Mouse (Mus musculus) stomach, embryonic 14.5 days (tissue): ENCODE data around the gene Crip2. TPM values are rescaled to one million over a fixed set of nuclear protein-coding genes. Genes with fewer than 3 reads are reported as not detected.

Source experiments
- ATAC-seq: fragments of 200-750 bp; cut with Nextera tagmentation; 2 replicates; pipeline ENCODE4 v1.8.0; 2017; ENCODE audit warnings: low read depth, moderate TSS enrichment; ENCODE audit not compliant: insufficient number of reproducible peaks, insufficient read depth, low FRiP score
- H3K27ac ChIP-seq: fragments of 300-500 bp; sonication (generic); 2 replicates; pipeline ENCODE4 v1.5.1; 2014; ENCODE audit warnings: mild to moderate bottlenecking, low read length, moderate library complexity, mixed read lengths
- H3K27me3 ChIP-seq: fragments of 300-500 bp; sonication (generic); 2 replicates; pipeline ENCODE4 v1.6.1; 2014; ENCODE audit warnings: low read length, control low read depth, mixed read lengths; ENCODE audit not compliant: control insufficient read depth, insufficient read depth
- H3K36me3 ChIP-seq: fragments of 300-500 bp; sonication (generic); 2 replicates; pipeline ENCODE4 v1.6.1; 2014; ENCODE audit warnings: mild to moderate bottlenecking, control low read depth, low read length, moderate library complexity, mixed read lengths; ENCODE audit not compliant: control insufficient read depth, insufficient read depth
- H3K4me1 ChIP-seq: fragments of 300-500 bp; sonication (generic); 2 replicates; pipeline ENCODE4 v1.6.1; 2014; ENCODE audit warnings: low read length, control low read depth, mixed read lengths; ENCODE audit not compliant: control insufficient read depth, insufficient read depth
- H3K4me2 ChIP-seq: fragments of 300-500 bp; sonication (generic); replicated peaks from 2 replicates; pipeline ENCODE4 v1.6.1; 2014; ENCODE audit warnings: low read depth, low read length, control low read depth
- H3K4me3 ChIP-seq: fragments of 300-500 bp; sonication (generic); 2 replicates; pipeline ENCODE4 v1.5.1; 2014; ENCODE audit warnings: low read depth, low read length, control low read depth
- H3K9ac ChIP-seq: fragments of 300-500 bp; sonication (generic); replicated peaks from 2 replicates; pipeline ENCODE4 v1.6.1; 2014; ENCODE audit warnings: low read depth, mild to moderate bottlenecking, control low read depth, low read length, moderate library complexity, mixed read lengths
- H3K9me3 ChIP-seq: fragments of 300-500 bp; sonication (generic); 2 replicates; pipeline ENCODE4 v1.6.1; 2016; ENCODE audit warnings: low read depth, low read length, control low read depth; ENCODE audit not compliant: control insufficient read depth
- WGBS: fragments of 180-500 bp; shearing (Covaris S2); extraction: QIAGEN DNeasy Blood & Tissue Kit; methylation state at CpG from one replicate; pipeline ENCODE4 v1.1.7; 2014; 5-methylcytosine and 5-hydroxymethylcytosine counted together
- polyA plus RNA-seq: library from polyadenylated mRNA; unstranded; fragments of >200 nt; fragmentation: Nextera tagmentation; extraction: Ambion mirVana; gene quantifications from 2 replicates; pipeline ENCODE4 v1.2.1, GENCODE M21; 2014

Gene Crip2
- polyA plus RNA-seq, 1 experiment from 2014 or later: 124 TPM

DNA sequence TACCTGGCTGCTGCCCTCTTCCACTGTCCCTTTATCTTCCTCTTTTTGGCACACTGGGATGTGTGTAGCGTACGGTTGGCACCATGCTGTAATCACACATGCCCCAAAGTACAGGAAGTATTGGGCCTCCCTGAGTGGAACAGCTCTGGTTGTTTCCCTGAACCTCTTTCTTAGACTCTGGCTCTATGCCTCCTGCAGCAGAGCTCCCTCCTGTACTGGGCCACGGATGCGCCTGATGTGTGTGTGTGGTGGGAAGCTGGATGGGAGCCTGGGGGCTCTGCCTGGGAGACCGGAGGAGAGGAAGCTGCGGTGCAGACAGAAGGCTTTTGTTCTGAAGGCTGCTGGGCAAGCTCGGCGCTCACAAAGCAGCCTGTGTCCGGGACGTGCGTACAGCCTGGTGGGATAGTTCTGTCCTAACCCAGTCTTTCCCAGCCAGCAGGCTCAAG lies 23.5 kb downstream of the Crip2 start:
- peak; percentile 53; the same call in 1 of the 2 replicates for ATAC-seq
- Histone ChIP-seq H3K4me1 (no peaks in the 10 kb centered on the region), H3K36me3 (peaks cover 5% of the 10 kb centered on the region; the same call in 1 of the 2 replicates), H3K4me3 (no peak overlapping the region), H3K9ac (no peak overlapping the region), H3K27me3 (no peaks in the 10 kb centered on the region), H3K9me3 (no peaks in the 10 kb centered on the region), H3K27ac (peak overlapping the region; percentile 3; the same call in 1 of the 2 replicates), H3K4me2 (no peak overlapping the region)
- WGBS: 85% methylated on average over 11 of the region's 11 CpGs

DNA sequence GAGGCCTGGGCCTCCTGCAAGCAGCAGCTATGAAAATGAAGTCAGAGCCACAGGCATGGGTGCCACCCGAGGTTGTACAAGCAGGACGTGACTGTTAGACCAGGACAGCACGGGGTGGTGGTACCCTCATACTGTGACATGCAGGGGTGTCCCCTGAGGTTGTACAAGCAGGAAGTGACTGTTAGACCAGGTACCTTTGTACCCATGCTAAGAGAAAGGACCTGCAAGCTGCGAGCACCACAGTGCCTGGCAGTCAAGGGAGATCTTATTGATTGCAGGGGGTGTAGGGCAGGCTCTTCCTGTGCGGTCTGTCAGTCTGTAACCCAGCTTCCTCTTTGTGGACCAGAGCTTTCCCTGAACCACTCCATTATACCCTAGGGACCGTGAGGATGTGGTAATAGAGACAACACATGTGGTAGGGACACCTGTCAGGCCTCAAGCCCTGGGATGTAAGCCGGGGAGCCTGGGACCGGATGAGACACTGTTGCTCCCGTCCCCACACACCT lies 28.0 kb downstream of the Crip2 start:
- ATAC-seq: no peak
- Histone ChIP-seq H3K27me3 (no peaks in the 10 kb centered on the region), H3K9ac (no peak overlapping the region), H3K9me3 (no peaks in the 10 kb centered on the region), H3K36me3 (peaks cover 2% of the 10 kb centered on the region; the same call in 1 of the 2 replicates), H3K27ac (no peak overlapping the region), H3K4me2 (no peak overlapping the region), H3K4me1 (no peaks in the 10 kb centered on the region), H3K4me3 (no peak overlapping the region)
- 75% methylated on average over 9 of the region's 9 CpGs for WGBS

DNA sequence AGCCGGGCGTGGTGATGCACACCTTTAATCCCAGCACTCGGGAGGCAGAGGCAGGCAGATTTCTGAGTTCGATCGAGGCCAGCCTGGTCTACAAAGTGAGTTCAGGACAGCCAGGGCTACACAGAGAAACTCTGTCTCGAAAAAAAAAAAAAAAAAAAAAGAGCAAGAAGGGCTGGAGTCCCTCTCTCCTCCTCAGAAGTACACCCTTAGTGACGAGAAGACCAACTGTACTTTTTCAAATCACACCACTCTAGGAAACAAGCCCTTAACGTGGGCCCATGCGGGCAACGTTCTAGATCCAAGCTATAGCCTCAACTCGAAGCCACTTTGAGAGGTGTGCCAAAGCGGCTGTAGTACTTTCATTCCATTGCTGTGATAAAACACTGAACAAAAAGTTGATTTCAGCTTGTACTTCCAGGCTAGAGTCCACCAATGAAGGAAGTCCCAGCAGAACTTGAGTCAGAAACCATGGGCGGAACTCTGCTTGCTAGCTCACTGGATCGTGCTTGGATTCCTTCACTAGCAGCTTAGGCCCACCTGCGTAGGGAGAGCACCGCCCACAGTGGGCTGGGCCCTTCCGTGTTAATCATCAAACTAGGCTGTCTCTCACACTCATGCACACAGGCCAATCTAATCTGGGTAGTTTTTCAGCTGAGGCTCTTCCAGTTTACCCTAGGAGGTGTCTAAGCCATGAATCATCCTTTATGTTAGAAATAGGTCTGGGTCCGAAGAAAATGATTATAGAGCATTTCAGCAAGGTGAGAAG lies 37.1 kb downstream of the Crip2 start:
- Histone ChIP-seq H3K27ac (no peak overlapping the region), H3K36me3 (no peaks in the 10 kb centered on the region), H3K4me3 (no peak overlapping the region), H3K27me3 (no peaks in the 10 kb centered on the region), H3K9me3 (no peaks in the 10 kb centered on the region), H3K4me1 (no peaks in the 10 kb centered on the region), H3K9ac (no peak overlapping the region), H3K4me2 (no peak overlapping the region)
- ATAC-seq: no peak
- WGBS: 85% methylated on average over 18 of the region's 18 CpGs

DNA sequence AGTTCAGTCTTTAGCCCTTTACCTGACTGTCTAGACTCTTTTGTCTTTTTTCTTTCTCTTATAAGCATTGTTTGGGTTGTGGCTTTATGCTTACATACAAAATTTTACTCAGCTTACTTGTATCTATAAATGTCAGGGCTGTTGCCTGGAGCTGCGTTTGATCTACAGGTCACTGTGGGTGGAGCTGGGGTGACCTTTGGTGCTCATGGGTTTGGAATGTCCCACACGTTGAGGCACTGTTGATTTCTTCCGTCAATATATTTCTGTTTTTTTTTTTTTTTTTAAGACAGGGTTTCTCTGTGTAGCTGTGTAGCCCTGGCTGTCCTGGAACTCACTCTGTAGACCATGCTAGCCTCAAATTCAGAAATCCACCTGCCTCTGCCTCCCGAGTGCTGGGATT lies 41.0 kb downstream of the Crip2 start:
- no peak overlapping the region for H3K27ac ChIP-seq
- H3K4me1 ChIP-seq: 0 out of 2 replicates have a peak, but pooled peaks cover under 1% of the 10 kb centered on the region
- no peaks in the 10 kb centered on the region for H3K27me3 ChIP-seq
- no peaks in the 10 kb centered on the region for H3K9me3 ChIP-seq
- no peak overlapping the region for H3K4me2 ChIP-seq
- no peak overlapping the region for H3K9ac ChIP-seq
- H3K4me3 ChIP-seq: no peak overlapping the region
- WGBS: 39% methylated on average over 4 of the region's 4 CpGs
- ATAC-seq: no peak
- H3K36me3 ChIP-seq: no peaks in the 10 kb centered on the region

DNA sequence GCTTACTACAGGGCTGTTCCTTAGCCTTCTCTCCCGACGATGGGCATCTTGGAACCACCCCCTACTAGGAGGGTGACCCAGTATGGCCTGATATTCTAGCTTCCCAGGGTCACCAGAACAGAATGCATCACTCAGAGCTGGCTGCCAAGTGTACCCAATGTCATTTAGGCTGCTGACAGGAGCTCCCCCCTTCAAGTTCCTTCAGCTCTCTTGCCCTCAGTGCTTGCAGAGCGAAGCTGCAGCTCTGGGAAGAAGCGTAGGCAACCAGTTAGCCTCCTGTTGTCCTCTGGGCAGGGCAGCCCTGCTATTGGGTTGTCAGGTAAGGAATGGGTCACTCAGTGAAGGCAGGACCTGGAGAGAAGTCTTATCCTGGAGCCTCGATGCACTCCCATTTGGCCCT lies 44.9 kb downstream of the Crip2 start:
- Histone ChIP-seq H3K36me3 (no peaks in the 10 kb centered on the region; the same call in 1 of the 2 replicates), H3K4me2 (no peak overlapping the region; the same call in 1 of the 2 replicates), H3K9me3 (no peaks in the 10 kb centered on the region), H3K4me3 (no peak overlapping the region), H3K4me1 (peaks cover 13% of the 10 kb centered on the region; the same call in 1 of the 2 replicates), H3K27ac (no peak overlapping the region), H3K27me3 (peaks cover 5% of the 10 kb centered on the region; the same call in 1 of the 2 replicates), H3K9ac (no peak overlapping the region)
- no peak for ATAC-seq
- 59% methylated on average over 5 of the region's 5 CpGs for WGBS

DNA sequence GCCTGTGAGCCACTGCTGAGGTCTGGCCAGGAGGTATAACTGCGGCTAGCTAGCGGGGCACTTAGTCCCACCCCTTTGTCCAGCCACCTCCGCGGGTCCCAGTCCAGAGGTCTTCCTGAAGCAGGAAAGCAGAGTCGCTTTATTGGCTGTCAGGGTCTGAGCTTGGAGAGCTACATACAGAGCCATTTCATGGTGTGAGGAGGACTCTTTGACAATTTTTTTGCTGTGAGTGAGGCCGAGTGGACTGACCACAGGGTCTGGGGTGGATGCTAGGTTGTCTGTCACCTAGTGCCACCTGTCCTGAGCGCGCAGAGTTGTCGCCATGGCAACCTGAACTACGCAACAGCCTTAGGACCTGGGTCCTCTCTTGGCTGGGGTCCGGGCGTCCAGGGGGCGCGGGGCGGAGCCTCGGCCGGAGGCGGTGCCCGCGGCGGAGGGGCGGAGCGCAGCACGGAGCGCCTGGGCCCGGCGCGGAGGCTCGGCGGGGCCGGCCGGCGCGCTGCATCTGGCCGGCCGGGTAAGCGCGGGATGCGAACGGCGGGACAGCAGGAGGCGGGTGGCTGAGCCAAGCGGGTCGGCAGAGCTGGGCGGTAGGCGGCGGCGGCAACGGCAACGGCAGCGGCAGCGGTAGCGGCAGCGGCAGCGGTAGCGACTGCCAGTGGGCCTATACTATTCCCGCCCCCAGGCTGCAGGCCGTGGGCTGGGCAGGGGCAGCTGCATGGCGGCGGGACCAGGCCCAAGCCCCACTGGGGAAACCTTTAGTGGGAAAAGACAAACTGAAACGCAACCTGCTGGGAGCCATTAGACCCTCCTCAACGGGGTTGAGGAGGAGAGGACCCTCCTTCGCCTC lies 45.6 kb downstream of the Crip2 start, which contains the start of gene Tmem121:
TSS of gene Tmem121 (plus strand) at position 489 of the 850 bp plus-strand sequence.
- peaks cover 13% of the 10 kb centered on the region; the same call in 1 of the 2 replicates for H3K4me1 ChIP-seq
- H3K9ac ChIP-seq: peak within 1 kb of the TSS; percentile 42
- no peaks in the 10 kb centered on the region; the same call in 1 of the 2 replicates for H3K36me3 ChIP-seq
- WGBS: 2% methylated on average over 62 of the region's 63 CpGs
- H3K27ac ChIP-seq: no peak within 1 kb of the TSS
- peaks cover 5% of the 10 kb centered on the region; the same call in 1 of the 2 replicates for H3K27me3 ChIP-seq
- peak within 1 kb of the TSS; percentile 54 for H3K4me3 ChIP-seq
- no peaks in the 10 kb centered on the region for H3K9me3 ChIP-seq
- peak; percentile 17; the same call in 1 of the 2 replicates for ATAC-seq
- H3K4me2 ChIP-seq: peak within 1 kb of the TSS; percentile 84

DNA sequence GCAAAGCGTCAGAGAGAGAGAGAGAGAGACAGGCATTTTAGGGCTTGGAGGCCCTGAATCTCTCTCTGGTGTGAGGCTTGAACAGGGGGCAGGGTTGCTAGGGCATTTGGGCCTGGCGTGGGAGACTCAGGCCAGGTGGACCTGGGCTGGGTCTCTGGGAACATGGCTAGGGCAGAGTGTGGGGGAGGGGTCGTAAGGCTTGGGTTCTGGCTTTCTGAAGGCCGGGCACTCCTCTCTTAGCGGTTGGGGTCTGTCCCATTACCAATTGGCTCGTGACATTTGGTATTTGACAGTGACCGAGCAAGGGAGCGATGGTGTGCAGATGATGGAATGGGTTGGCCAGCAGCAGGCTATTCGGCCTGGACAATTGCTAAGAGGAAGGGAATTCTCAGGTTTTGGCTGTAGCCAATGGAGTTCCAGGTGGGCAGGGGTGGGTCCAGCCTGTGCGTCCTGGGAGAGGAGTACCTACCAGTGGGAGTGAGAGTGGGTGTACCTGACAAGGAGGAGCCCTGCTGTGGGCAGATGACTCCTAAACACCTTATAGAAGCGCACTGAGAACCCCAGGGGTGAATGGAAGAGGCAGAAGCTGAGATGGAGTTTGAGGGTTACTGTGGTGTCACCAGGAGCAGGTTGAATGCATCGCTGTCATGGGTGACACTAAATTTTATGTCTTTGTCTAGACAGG lies 46.4 kb downstream of the Crip2 start:
- WGBS: 42% methylated on average over 12 of the region's 12 CpGs
- peak overlapping the region; percentile 54 for H3K4me3 ChIP-seq
- H3K36me3 ChIP-seq: no peaks in the 10 kb centered on the region; the same call in 1 of the 2 replicates
- peak overlapping the region; percentile 42 for H3K9ac ChIP-seq
- H3K9me3 ChIP-seq: no peaks in the 10 kb centered on the region
- peaks cover 13% of the 10 kb centered on the region; the same call in 1 of the 2 replicates for H3K4me1 ChIP-seq
- H3K27ac ChIP-seq: no peak overlapping the region
- peaks cover 5% of the 10 kb centered on the region; the same call in 1 of the 2 replicates for H3K27me3 ChIP-seq
- peak overlapping the region; percentile 84 for H3K4me2 ChIP-seq
- ATAC-seq: no peak
